Mouse (Mus musculus) lung, postnatal 0 days (tissue): ENCODE data around the gene Atf4.

Experiments used
- CTCF ChIP-seq: IDR thresholded peaks from 2 replicates; pipeline ENCODE4 v1.5.1; 2016; ENCODE audit warnings: antibody characterized with exemption, mild to moderate bottlenecking
- EP300 ChIP-seq: IDR thresholded peaks from 2 replicates; pipeline ENCODE4 v1.6.1; 2016; ENCODE audit warnings: antibody characterized with exemption, mild to moderate bottlenecking, control low read depth

- TF ChIP-seq CTCF = peak; percentile 82
- TF ChIP-seq EP300 = no peak
Observed at GRCm38 (mm10) chr15:80225796-80226195, 29.2 kb upstream of the Atf4 start.
